Mouse (Mus musculus) small intestine, adult 2 months (tissue): ENCODE data around the gene Fignl1.

ENCODE experiments used
- CTCF ChIP-seq: fragments of 200-500 bp; IDR thresholded peaks from 2 replicates; pipeline ENCODE4 v1.5.1; 2012; ENCODE audit warnings: low read depth, mild to moderate bottlenecking, control low read depth, inconsistent platforms, low read length, moderate library complexity, mixed read lengths; ENCODE audit not compliant: insufficient replicate concordance, insufficient read length; ENCODE audit errors: extremely low read depth
- POLR2A ChIP-seq: fragments of 200-500 bp; IDR thresholded peaks from 2 replicates; pipeline ENCODE4 v1.6.1; 2012; ENCODE audit warnings: low read depth, mild to moderate bottlenecking, control low read depth, inconsistent platforms, low read length, moderate library complexity

DNA sequence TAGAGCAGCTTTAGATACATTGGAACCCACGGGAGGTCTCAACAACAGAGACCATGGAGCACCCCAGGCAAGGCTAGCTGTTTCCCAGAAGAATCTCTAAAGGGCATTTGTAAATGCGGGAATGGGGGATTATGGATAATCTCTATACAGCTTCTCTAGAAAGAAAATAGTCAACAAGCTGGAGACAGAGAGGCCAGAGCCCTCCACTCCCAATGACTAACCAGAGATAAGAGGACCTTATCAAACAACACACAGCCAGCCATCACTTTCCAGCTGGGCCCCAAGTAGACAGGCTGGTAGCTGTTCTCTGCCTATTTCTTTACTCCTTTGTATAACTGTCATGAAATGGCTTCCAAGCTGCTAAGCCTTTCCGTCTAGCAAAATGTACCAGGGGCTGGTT, 7.0 kb upstream of the Fignl1 start:
- TF ChIP-seq CTCF (no peak), POLR2A (no peak)
